24 mouse cellular contexts compared by ENCODE assay signal in genomic region chr15:94593586-94593985, GRCm38 (mm10). TPM values are rescaled to one million over a fixed set of nuclear protein-coding genes. Genes with fewer than 3 reads are reported as not detected.
DNase-seq lines count a peak whose midpoint lies in the region; ATAC-seq and TF ChIP-seq lines count a peak whose summit lies in the region.
"Had no signal": no experiment of that assay in that cellular context is flagged by ENCODE, and none has a peak within 500 bp of the region (broad histone marks: within the 10 kb centered on the region; RNA-seq: fewer than 3 reads in every experiment).

No protein-coding gene starts in this region.

- H3K79me2 ChIP-seq in liver, adult 2 months (ENCODE audit: control insufficient read depth, insufficient read depth, low read length): peaks cover 7% of the 10 kb centered on the region; the same call in 1 of the 2 replicates

- H3K4me3 ChIP-seq in intestine, embryonic 16.5 days (ENCODE audit: low read length): no peak overlapping the region
- H3K4me3 ChIP-seq in intestine, embryonic 15.5 days (replicated peaks): no peak overlapping the region
- H3K4me3 ChIP-seq in liver, adult 2 months (ENCODE audit: insufficient read depth, low read depth, low read length): no peak overlapping the region
- no peak overlapping the region for H3K4me3 ChIP-seq in liver, postnatal 0 days (ENCODE audit: low read depth, low read length)
- H3K4me3 ChIP-seq in neural tube, embryonic 15.5 days (replicated peaks): no peak overlapping the region
- H3K4me3 ChIP-seq: embryonic facial prominence, embryonic 12.5 days; forebrain, embryonic 12.5 days; heart, adult 2 months; heart, embryonic 15.5 days; hindbrain, embryonic 13.5 days had no signal

- H3K9ac ChIP-seq in intestine, embryonic 16.5 days (ENCODE audit: low read depth, low read length): no peak overlapping the region
- H3K9ac ChIP-seq in intestine, embryonic 15.5 days: no peak overlapping the region
- no peak overlapping the region for H3K9ac ChIP-seq in liver, adult 2 months (ENCODE audit: low read depth, low read length)
- H3K9ac ChIP-seq in liver, postnatal 0 days (replicated peaks): no peak overlapping the region
- H3K9ac ChIP-seq in neural tube, embryonic 15.5 days (replicated peaks): no peak overlapping the region
- H3K9ac ChIP-seq: embryonic facial prominence, embryonic 12.5 days; forebrain, embryonic 12.5 days; heart, embryonic 15.5 days; hindbrain, embryonic 13.5 days had no signal

- no peak overlapping the region for H3K4me2 ChIP-seq in intestine, embryonic 16.5 days (ENCODE audit: low read depth, low read length)
- H3K4me2 ChIP-seq in intestine, embryonic 15.5 days (replicated peaks): no peak overlapping the region
- H3K4me2 ChIP-seq in liver, postnatal 0 days (ENCODE audit: low read depth, low read length): no peak overlapping the region
- no peak overlapping the region for H3K4me2 ChIP-seq in neural tube, embryonic 15.5 days
- H3K4me2 ChIP-seq: embryonic facial prominence, embryonic 12.5 days; forebrain, embryonic 12.5 days; heart, embryonic 11.5 days; heart, embryonic 15.5 days; hindbrain, embryonic 13.5 days had no signal

- TF ChIP-seq CTCF in liver, adult 2 months (IDR thresholded peaks at IDR 0.05; ENCODE audit: low read depth, low read length): no peak
- no peak for TF ChIP-seq CTCF in liver, postnatal 0 days (IDR thresholded peaks at IDR 0.05; ENCODE audit: low read depth)

- peak; percentile 70 for DNase-seq in liver, adult 2 months (ENCODE audit: extremely low read depth, low read depth, low spot score)
- no peak for DNase-seq in liver, postnatal 0 days
- peak; percentile 70 to 84 for DNase-seq in kidney, postnatal 36 days
- DNase-seq in adrenal gland, adult 2 months: no peak
- DNase-seq: adrenal gland, postnatal 14 days; B cell, adult 2 months; cerebellum, adult 11-12 months; cerebellum, adult 9-10 months; cerebellum, postnatal 25 days; gastrocnemius, postnatal 14 days; heart, adult 2 months; heart, postnatal 14 days had no signal

- no peaks in the 10 kb centered on the region for H3K36me3 ChIP-seq in intestine, embryonic 16.5 days (ENCODE audit: control insufficient read depth, insufficient read depth, low read length)
- H3K36me3 ChIP-seq in intestine, embryonic 15.5 days: no peaks in the 10 kb centered on the region
- H3K36me3 ChIP-seq in liver, adult 2 months (ENCODE audit: control insufficient read depth, insufficient read depth, low read length): no peaks in the 10 kb centered on the region
- H3K36me3 ChIP-seq in liver, postnatal 0 days (replicated peaks; ENCODE audit: insufficient read depth, low read length): no peaks in the 10 kb centered on the region
- H3K36me3 ChIP-seq in neural tube, embryonic 15.5 days: no peaks in the 10 kb centered on the region
- H3K36me3 ChIP-seq: embryonic facial prominence, embryonic 12.5 days; forebrain, embryonic 12.5 days; G1E; heart, embryonic 15.5 days; hindbrain, embryonic 13.5 days had no signal

- H3K4me1 ChIP-seq in intestine, embryonic 16.5 days (ENCODE audit: control insufficient read depth, insufficient read depth, low read length): no peaks in the 10 kb centered on the region
- H3K4me1 ChIP-seq in intestine, embryonic 15.5 days (replicated peaks): no peaks in the 10 kb centered on the region
- peaks cover 4% of the 10 kb centered on the region; the same call in 1 of the 2 replicates for H3K4me1 ChIP-seq in liver, adult 2 months (ENCODE audit: control insufficient read depth, insufficient read depth, low read length)
- H3K4me1 ChIP-seq in liver, postnatal 0 days (ENCODE audit: insufficient read depth): peaks cover 7% of the 10 kb centered on the region
- peaks cover 8% of the 10 kb centered on the region for H3K4me1 ChIP-seq in neural tube, embryonic 15.5 days
- H3K4me1 ChIP-seq: embryonic facial prominence, embryonic 12.5 days had no signal

- no peaks in the 10 kb centered on the region for H3K27me3 ChIP-seq in intestine, embryonic 16.5 days (replicated peaks; ENCODE audit: control insufficient read depth, insufficient read depth, low read length)
- H3K27me3 ChIP-seq in intestine, embryonic 15.5 days (replicated peaks): no peaks in the 10 kb centered on the region
- no peaks in the 10 kb centered on the region for H3K27me3 ChIP-seq in liver, adult 2 months (ENCODE audit: control insufficient read depth, insufficient read depth, low read length)
- no peaks in the 10 kb centered on the region for H3K27me3 ChIP-seq in liver, postnatal 0 days (ENCODE audit: insufficient read depth, low read length)
- H3K27me3 ChIP-seq in neural tube, embryonic 15.5 days (replicated peaks): no peaks in the 10 kb centered on the region
- H3K27me3 ChIP-seq: embryonic facial prominence, embryonic 12.5 days; forebrain, embryonic 12.5 days; heart, embryonic 15.5 days; hindbrain, embryonic 13.5 days had no signal

- no peak overlapping the region for H3K27ac ChIP-seq in intestine, embryonic 16.5 days (ENCODE audit: low read length)
- no peak overlapping the region for H3K27ac ChIP-seq in intestine, embryonic 15.5 days
- H3K27ac ChIP-seq in liver, adult 2 months (replicated peaks; ENCODE audit: insufficient read depth, low read depth, low read length): no peak overlapping the region
- no peak overlapping the region for H3K27ac ChIP-seq in liver, postnatal 0 days (ENCODE audit: low read depth)
- H3K27ac ChIP-seq in neural tube, embryonic 15.5 days (replicated peaks): no peak overlapping the region
- H3K27ac ChIP-seq: embryonic facial prominence, embryonic 12.5 days; forebrain, embryonic 12.5 days; heart, adult 2 months; heart, embryonic 15.5 days; hindbrain, embryonic 13.5 days had no signal

- WGBS in intestine, embryonic 16.5 days: 57% methylated on average over 1 of the region's 1 CpGs
- 76% methylated on average over 1 of the region's 1 CpGs for WGBS in intestine, embryonic 15.5 days
- 22% methylated on average over 1 of the region's 1 CpGs for WGBS in liver, adult 2 months
- WGBS in liver, postnatal 0 days (ENCODE audit: insufficient replicate concordance): 43% methylated on average over 1 of the region's 1 CpGs
- WGBS in neural tube, embryonic 15.5 days: 81% methylated on average over 1 of the region's 1 CpGs

- TF ChIP-seq EP300 in liver, postnatal 0 days (IDR thresholded peaks at IDR 0.05; ENCODE audit: low read depth): no peak

- no peak for TF ChIP-seq POLR2A in liver, adult 2 months (IDR thresholded peaks at IDR 0.05; ENCODE audit: extremely low read depth, insufficient read depth, low read length)

- peak; percentile 19; the same call in 1 of the 2 replicates for ATAC-seq in intestine, embryonic 16.5 days
- ATAC-seq in intestine, embryonic 15.5 days: no peak
- no peak for ATAC-seq in liver, postnatal 0 days
- ATAC-seq in neural tube, embryonic 15.5 days (ENCODE audit: low FRiP score): no peak
- ATAC-seq: CD4-positive, CD25-positive, alpha-beta regulatory T cell, adult 4 months; forebrain, embryonic 16.5 days had no signal

- no peaks in the 10 kb centered on the region for H3K9me3 ChIP-seq in intestine, embryonic 16.5 days (ENCODE audit: control insufficient read depth, low read length)
- no peaks in the 10 kb centered on the region for H3K9me3 ChIP-seq in intestine, embryonic 15.5 days
- H3K9me3 ChIP-seq in liver, postnatal 0 days (ENCODE audit: low read length): no peaks in the 10 kb centered on the region
- no peaks in the 10 kb centered on the region for H3K9me3 ChIP-seq in neural tube, embryonic 15.5 days (replicated peaks)
- H3K9me3 ChIP-seq: embryonic facial prominence, embryonic 12.5 days; forebrain, embryonic 12.5 days; G1E; heart, embryonic 15.5 days; hindbrain, embryonic 13.5 days had no signal

RNA-seq across cellular contexts. Expression of gene Twf1, which starts 3.9 kb away (rescaled TPM):
- 134 and 142 TPM in 2 replicates for polyA plus RNA-seq in intestine, embryonic 16.5 days (2015; fragmentation: Nextera tagmentation; extraction: Ambion mirVana)
- polyA plus RNA-seq in intestine, embryonic 15.5 days (2015; fragmentation: Nextera tagmentation; extraction: Ambion mirVana): 116 and 124 TPM in 2 replicates
- 28.1 and 34.2 TPM in 2 replicates for total RNA-seq in liver, adult 2 months (2014; rRNA removed)
- 20.1 and 21.7 TPM in 2 replicates for polyA plus RNA-seq in liver, adult 2 months (2012; rRNA removed)
- polyA plus RNA-seq in liver, postnatal 0 days (2015; fragmentation: Nextera tagmentation; extraction: Ambion mirVana): 30.7 and 31.2 TPM in 2 replicates
- 66.3 and 73.4 TPM in 2 replicates for polyA plus RNA-seq in neural tube, embryonic 15.5 days (2015; fragmentation: Nextera tagmentation; extraction: Ambion mirVana)
- total RNA-seq in adrenal gland, adult 2 months (2021): 100 to 1,000 TPM in 1 of 2 experiments, 10 to 100 TPM in 1; 99.3 to 104 TPM
- polyA plus RNA-seq in adrenal gland, adult 2 months (2012; rRNA removed): 22.7 and 27.5 TPM in 2 replicates

RNA-seq across cellular contexts. Expression of gene Tmem117, which starts 35.4 kb away (rescaled TPM):
- 2.5 and 2.8 TPM in 2 replicates for polyA plus RNA-seq in intestine, embryonic 16.5 days (2015; fragmentation: Nextera tagmentation; extraction: Ambion mirVana)
- 2.5 and 2.6 TPM in 2 replicates for polyA plus RNA-seq in intestine, embryonic 15.5 days (2015; fragmentation: Nextera tagmentation; extraction: Ambion mirVana)
- total RNA-seq in liver, adult 2 months (2014; rRNA removed): 0.13 and 0.46 TPM in 2 replicates
- not detected in 2 replicates for polyA plus RNA-seq in liver, adult 2 months (2012; rRNA removed)
- 0.24 TPM in 1 of 2 replicates, not detected in the other for polyA plus RNA-seq in liver, postnatal 0 days (2015; fragmentation: Nextera tagmentation; extraction: Ambion mirVana)
- polyA plus RNA-seq in neural tube, embryonic 15.5 days (2015; fragmentation: Nextera tagmentation; extraction: Ambion mirVana): 19.3 and 22.1 TPM in 2 replicates
- total RNA-seq in adrenal gland, adult 2 months (2021): 1 to 10 TPM; 2.5 to 7.1 TPM
- 0.26 and 0.30 TPM in 2 replicates for polyA plus RNA-seq in adrenal gland, adult 2 months (2012; rRNA removed)
- total RNA-seq: hematopoietic stem cell, adult 5-6 weeks had no signal
- polyA plus RNA-seq: CD4-positive, CD25-positive, alpha-beta regulatory T cell, adult 4 months; G1E had no signal

RNA-seq across cellular contexts. Expression of gene Irak4, which starts 50.1 kb away (rescaled TPM):
- polyA plus RNA-seq in intestine, embryonic 16.5 days (2015; fragmentation: Nextera tagmentation; extraction: Ambion mirVana): 22.3 and 23.6 TPM in 2 replicates
- polyA plus RNA-seq in intestine, embryonic 15.5 days (2015; fragmentation: Nextera tagmentation; extraction: Ambion mirVana): 14.8 and 16.3 TPM in 2 replicates
- 6.0 and 6.9 TPM in 2 replicates for total RNA-seq in liver, adult 2 months (2014; rRNA removed)
- polyA plus RNA-seq in liver, adult 2 months (2012; rRNA removed): 5.9 and 7.9 TPM in 2 replicates
- 5.0 and 5.6 TPM in 2 replicates for polyA plus RNA-seq in liver, postnatal 0 days (2015; fragmentation: Nextera tagmentation; extraction: Ambion mirVana)
- polyA plus RNA-seq in neural tube, embryonic 15.5 days (2015; fragmentation: Nextera tagmentation; extraction: Ambion mirVana): 2.0 and 3.5 TPM in 2 replicates
- 10 to 100 TPM; 13.4 to 18.6 TPM for total RNA-seq in adrenal gland, adult 2 months (2021)
- 8.6 and 9.2 TPM in 2 replicates for polyA plus RNA-seq in adrenal gland, adult 2 months (2012; rRNA removed)

RNA-seq across cellular contexts. Expression of gene Pus7l, which starts 50.2 kb away (rescaled TPM):
- 7.7 and 7.8 TPM in 2 replicates for polyA plus RNA-seq in intestine, embryonic 16.5 days (2015; fragmentation: Nextera tagmentation; extraction: Ambion mirVana)
- polyA plus RNA-seq in intestine, embryonic 15.5 days (2015; fragmentation: Nextera tagmentation; extraction: Ambion mirVana): 8.4 and 9.8 TPM in 2 replicates
- total RNA-seq in liver, adult 2 months (2014; rRNA removed): 0.92 and 1.1 TPM in 2 replicates
- polyA plus RNA-seq in liver, adult 2 months (2012; rRNA removed): 0.76 and 1.5 TPM in 2 replicates
- 1.9 and 2.0 TPM in 2 replicates for polyA plus RNA-seq in liver, postnatal 0 days (2015; fragmentation: Nextera tagmentation; extraction: Ambion mirVana)
- 5.1 and 7.6 TPM in 2 replicates for polyA plus RNA-seq in neural tube, embryonic 15.5 days (2015; fragmentation: Nextera tagmentation; extraction: Ambion mirVana)
- 1 to 10 TPM; 2.9 to 3.1 TPM for total RNA-seq in adrenal gland, adult 2 months (2021)
- polyA plus RNA-seq in adrenal gland, adult 2 months (2012; rRNA removed): 2.0 and 2.1 TPM in 2 replicates

Comparison
In these comparisons a context has a peak if more than half of its experiments do, and no peak if none do; other contexts are left out.
1. DNase-seq: peak in liver, adult 2 months (single experiment) and kidney, postnatal 36 days (2 of 2); none in liver, postnatal 0 days (single experiment) and adrenal gland, adult 2 months (single experiment).